Mouse (Mus musculus): ENCODE measurements around the gene Pou2f2.

GRCm38 (mm10) chr7:25052587-25052986, 126.9 kb downstream of the Pou2f2 start:
- no peak for TF ChIP-seq GATA1 (IDR thresholded peaks at IDR 0.05; ENCODE audit: borderline replicate concordance, low read length)
- no peak for TF ChIP-seq FLI1 (IDR thresholded peaks at IDR 0.05; ENCODE audit: low read length)
